Mouse (Mus musculus) adipose tissue, adult 10 weeks (tissue): ENCODE data around the gene Btbd35f14. TPM values are rescaled to one million over a fixed set of nuclear protein-coding genes. Genes with fewer than 3 reads are reported as not detected.

Source experiments
- polyA plus RNA-seq: library from polyadenylated mRNA; stranded (reverse); fragments of 350-450 nt; fragmentation: Illumina TruSeq; extraction: RNeasy Lipid Tissue Mini Kit (QIAGEN cat#74804); gene quantifications from one replicate; pipeline ENCODE4 v1.2.3, GENCODE M21; 2014; ENCODE audit warnings: low read depth, low replicate concordance

Btbd35f14 gene
- polyA plus RNA-seq: not detected

DNA sequence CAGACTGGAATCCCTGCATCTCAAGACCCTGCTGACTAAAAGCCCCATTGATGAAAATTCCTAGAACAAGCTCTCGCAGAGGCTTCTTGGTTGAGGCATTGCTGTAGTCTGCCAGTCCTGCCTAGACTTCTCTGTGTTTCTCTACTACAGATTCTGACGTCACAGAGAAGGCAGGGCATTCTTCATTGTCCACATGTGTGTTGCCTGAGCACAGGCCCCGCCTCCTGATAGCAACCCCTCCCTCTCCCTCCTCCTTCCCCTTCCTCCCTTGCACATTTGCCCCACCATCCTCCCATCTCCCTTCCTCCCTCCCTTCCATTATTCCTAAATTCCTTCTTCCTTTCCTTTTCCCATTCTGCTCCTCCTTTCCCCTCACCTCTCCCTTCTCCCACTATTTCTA is at the start of gene Btbd35f14:
Gene Btbd35f14, minus strand, starts transcription at position 101 of the 400 bp plus-strand sequence.

DNA sequence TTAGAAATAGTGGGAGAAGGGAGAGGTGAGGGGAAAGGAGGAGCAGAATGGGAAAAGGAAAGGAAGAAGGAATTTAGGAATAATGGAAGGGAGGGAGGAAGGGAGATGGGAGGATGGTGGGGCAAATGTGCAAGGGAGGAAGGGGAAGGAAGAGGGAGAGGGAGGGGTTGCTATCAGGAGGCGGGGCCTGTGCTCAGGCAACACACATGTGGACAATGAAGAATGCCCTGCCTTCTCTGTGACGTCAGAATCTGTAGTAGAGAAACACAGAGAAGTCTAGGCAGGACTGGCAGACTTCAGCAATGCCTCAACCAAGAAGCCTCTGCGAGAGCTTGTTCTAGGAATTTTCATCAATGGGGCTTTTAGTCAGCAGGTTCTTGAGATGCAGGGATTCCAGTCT is 45.3 kb downstream of the Btbd35f14 start, which contains the start of gene Btbd35f13:
Gene Btbd35f13, plus strand, starts transcription at position 301 of the 400 bp plus-strand sequence.

Other genes with a start within 250 kb of the Btbd35f14 start
- gene Btbd35f15, start 125.0 kb downstream of the Btbd35f14 start, polyA plus RNA-seq: 0.19 TPM
- not detected for gene Btbd35f13, start 45.2 kb downstream of the Btbd35f14 start, polyA plus RNA-seq